Mouse (Mus musculus): Measurements from ENCODE around the gene Ndufb7.

DNA sequence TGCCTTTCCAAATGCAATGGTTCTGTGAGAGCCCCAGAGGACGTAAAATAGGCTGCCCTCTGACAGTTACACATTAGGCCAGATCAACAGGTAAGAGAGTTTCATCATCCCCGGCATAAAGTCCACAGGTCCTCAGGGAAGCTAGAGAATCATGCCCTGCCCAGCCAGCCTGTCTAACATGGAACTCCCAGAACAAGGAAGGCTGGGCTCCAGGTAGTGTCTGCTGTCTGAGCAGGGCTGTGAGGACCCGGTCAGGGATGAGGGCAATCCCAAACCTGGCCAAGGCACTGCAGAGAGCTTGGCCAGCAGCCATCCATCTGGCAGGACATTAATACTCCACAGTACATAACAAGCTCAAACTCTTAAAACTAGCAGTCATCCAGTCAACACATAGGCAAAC is 18.9 kb downstream of the Ndufb7 start:
- TF ChIP-seq CHD1 (IDR thresholded peaks at IDR 0.05; ENCODE audit: low read depth, low read length) (no peak), POLR2A (IDR thresholded peaks at IDR 0.05; ENCODE audit: low read depth, low read length) (no peak), E2F4 (IDR thresholded peaks at IDR 0.05; ENCODE audit: insufficient replicate concordance, low read depth, low read length) (no peak)

All from CH12.LX (cell line).